Mouse (Mus musculus) erythroid progenitor cell, adult 5-6 weeks (primary cell): Measurements from ENCODE around the gene Cela3a. TPM values are rescaled to one million over a fixed set of nuclear protein-coding genes. Genes with fewer than 3 reads are reported as not detected.
"Not testable (repeated sequence)": the region's sequence is repeated elsewhere in the genome, so short reads cannot be mapped to it uniquely, and the experiment has no call there.

Experiments used
- ATAC-seq: replicated peaks from 2 replicates; pipeline ENCODE4 v1.8.0; 2016; ENCODE audit warnings: moderate number of reproducible peaks, mild to moderate bottlenecking, moderate TSS enrichment, inconsistent platforms; ENCODE audit not compliant: poor library complexity, low FRiP score, severe bottlenecking
- total RNA-seq, 2 experiments: library from RNA; stranded (forward) in 1 of 2; stranded (reverse) in 1 of 2; fragments of 150-400 nt in 1 of 2; fragments of 186-747, 209-891 nt in 1 of 2; gene quantifications; 2 replicates each; pipeline versions ENCODE4 v1.2.3 to v1.2.4; 2015 to 2017; ENCODE audit warnings: low replicate concordance in 2 of 2

Cela3a gene
- total RNA-seq (2015; ENCODE audit: low replicate concordance) (not detected in 2 replicates), total RNA-seq (2017; ENCODE audit: low replicate concordance) (not detected in 2 replicates)

GRCm38 (mm10) chr4:137409691-137410090 lies at the start of gene Cela3a:
Gene Cela3a (minus strand): TSS chr4:137409791.
- no peak for ATAC-seq

DNA sequence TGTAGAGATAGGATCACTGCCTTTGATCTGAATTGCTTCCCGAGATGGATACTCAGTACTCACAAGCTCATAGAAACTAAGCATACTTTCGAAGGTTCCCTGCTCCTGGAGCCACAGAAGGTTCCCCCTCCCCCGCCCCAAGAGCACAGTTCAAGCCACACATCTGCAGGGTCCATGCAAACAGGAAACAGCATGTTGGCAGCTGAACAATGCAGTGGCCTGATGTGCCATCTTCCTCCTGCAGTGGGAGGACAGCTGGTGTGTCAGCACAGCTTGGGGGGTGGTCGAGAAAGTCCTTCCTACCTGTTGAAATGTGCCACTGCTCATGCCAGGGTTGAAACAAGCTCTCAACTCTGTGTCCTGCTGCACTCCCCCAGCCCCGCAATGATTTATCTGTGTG lies 49.3 kb upstream of the Cela3a start:
- no peak for ATAC-seq

GRCm38 (mm10) chr4:137458310-137458709 lies 48.7 kb upstream of the Cela3a start:
- no peak for ATAC-seq

DNA sequence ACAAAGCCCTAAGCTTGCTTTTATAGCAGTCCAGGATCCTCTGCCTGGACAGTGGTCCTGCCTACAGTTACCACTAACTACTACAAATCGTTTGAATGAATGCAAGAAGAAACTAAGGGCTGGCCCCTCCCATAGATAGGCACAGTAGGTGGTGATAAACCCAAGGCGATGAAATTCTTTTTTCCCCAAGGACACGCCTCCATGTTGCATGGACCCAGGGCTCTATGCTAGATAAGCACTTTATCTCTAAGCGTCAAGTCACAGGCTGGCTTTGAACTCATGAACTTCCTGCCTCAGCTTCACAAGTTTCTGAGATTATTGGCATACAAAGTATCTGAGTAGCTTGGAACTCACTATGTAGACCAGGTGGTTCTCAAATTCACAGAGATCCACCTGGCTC lies 47.7 kb upstream of the Cela3a start:
- no peak for ATAC-seq

DNA sequence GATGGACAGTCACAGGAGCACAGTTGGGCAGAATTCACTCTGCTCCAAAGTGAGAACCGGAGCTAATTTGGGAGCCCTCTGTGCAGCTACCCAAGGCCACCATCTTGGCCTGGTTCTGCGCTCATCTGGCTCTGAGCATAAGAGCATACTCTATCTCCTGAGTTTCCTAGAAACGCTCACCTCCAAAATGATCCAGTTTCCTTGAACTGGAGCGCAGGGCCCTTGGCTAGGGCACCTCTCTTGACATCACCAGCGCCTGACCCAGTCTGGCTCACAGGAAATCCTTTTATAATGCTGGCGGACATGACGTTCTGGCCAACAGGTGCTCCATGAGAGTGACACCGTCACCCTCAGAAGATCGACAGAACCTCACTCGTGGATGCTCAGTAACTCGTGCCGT lies 47.0 kb upstream of the Cela3a start:
- no peak for ATAC-seq

GRCm38 (mm10) chr4:137454582-137454981 lies 45.0 kb upstream of the Cela3a start:
- ATAC-seq, result no peak

GRCm38 (mm10) chr4:137453234-137453767 lies 43.7 kb upstream of the Cela3a start, which contains the start of gene 1700013G24Rik:
Gene 1700013G24Rik (plus strand): TSS chr4:137453284.
- ATAC-seq, result no peak

DNA sequence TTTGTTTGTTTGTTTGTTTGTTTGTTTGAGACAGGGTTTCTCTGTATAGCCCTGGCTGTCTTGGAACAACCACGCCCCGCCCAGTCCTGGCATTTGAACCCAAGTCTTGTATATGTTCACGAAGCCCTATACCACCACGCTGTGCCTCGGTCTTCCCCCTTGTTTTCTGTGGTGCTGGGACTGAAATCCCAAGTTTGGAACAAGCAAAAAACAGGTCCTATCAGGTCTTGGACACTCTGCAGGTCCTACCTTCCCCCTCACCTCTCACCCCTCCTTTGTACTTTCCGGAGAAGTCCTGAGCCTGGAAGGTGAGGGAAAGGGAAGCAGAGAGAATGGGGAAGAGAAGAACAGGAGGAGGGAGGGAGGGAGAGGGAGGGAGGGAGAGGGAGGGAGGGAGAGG lies 42.6 kb upstream of the Cela3a start:
- no peak for ATAC-seq

DNA sequence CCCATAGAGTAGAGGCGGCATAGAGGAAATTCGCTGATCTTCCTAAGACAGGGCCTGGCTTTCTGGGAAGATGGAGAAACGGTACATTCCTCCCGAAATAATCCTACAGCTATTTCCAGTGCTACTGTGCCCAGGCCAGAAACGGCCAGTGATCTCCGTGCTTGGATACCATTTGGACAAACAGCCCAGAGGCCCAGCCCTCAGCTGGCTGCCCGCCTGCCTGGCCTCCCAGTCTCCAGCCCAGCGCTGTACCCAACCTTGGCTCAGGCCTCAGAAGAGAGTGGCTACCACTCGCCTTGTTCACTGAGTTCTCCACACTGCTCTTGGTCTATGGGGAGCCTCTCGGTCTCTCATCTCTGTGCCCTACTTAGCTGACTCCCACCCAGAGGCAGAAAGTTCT lies 40.1 kb upstream of the Cela3a start:
- ATAC-seq, result no peak

GRCm38 (mm10) chr4:137449132-137449531 lies 39.5 kb upstream of the Cela3a start:
- ATAC-seq, result no peak

- ATAC-seq, result no peak
Measured at GRCm38 (mm10) chr4:137448641-137449040, 39.0 kb upstream of the Cela3a start.

DNA sequence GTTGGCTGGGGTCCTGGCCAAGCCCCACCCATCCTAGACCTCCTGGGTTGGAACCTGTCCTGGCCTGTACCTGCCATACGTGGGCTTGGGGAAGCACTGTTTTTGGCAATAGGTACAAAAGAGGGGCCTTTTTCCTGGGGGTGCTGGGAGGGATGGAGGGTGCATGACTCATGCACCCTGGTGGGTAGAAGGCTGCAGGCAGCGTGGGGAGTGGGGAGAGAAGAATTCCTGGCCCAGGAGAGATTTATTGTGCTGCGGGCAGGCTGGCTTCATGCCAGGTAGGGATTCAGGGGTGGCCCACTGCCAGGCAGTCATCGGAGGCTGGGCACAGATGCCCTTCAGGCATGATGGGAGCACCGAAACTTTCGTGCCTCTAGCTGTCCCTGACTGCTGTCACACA lies 38.6 kb upstream of the Cela3a start:
- no peak for ATAC-seq

DNA sequence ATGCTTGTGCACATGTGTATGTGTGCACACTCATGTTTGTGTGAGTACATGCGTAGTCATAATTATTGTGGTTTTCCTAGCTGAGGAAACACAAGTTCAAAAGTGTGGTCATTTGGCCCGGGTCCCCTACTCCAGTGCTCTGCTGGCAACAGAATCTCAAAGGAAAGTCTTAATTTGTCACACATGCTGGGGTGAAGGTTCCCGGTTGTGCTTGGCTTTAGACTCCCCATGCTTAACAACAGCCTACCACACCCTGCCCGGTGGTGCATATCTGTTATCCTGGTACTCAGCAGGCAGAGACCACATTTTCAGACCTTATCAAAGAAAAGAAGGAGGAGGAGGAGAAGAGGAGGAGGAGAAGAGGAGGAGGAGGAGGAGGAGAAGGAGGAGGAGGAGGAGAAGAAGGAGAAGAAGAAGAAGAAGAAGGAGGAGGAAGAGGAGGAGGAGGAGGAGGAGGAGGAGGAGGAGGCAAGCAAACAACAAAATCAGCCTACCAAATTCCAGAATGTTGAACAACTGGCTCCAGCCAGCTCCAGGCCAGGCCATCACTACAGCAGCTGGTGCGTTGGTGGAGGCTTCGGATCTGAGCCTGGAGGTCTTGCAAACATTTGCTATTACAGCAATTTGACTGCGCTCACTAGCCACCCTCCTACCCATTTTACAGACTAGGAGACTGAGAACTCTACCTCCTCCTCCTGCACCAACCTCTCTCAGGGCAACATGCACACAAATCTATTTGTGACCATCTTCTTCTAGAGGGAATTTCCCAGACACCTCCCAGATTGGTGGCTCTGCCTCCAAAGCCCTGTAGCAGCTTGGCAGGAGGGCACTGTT lies 38.0 kb upstream of the Cela3a start:
- ATAC-seq, result peak; percentile 63

DNA sequence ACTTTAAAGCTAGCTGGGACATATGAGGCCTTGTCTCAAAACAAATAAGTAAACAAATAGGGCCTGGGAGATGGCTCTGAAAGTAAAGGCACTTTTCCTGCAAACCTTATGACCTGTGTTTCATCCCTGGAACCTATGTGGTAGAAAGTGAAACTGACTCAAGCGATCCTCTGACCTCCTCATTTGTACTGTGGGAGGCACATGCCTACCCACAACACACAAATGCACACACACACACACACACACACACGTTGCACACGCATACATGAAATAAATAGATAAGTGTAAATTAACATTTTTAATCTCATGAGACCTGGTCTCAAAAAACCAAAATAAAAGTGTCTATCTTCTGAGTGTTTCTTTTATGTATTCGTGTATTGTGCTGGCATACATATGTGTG lies 36.3 kb upstream of the Cela3a start:
- ATAC-seq, result no peak

GRCm38 (mm10) chr4:137443625-137444024 lies 34.0 kb upstream of the Cela3a start:
- peak; percentile 48 for ATAC-seq

- no peak for ATAC-seq
Measured at GRCm38 (mm10) chr4:137441332-137441731, 31.7 kb upstream of the Cela3a start.

DNA sequence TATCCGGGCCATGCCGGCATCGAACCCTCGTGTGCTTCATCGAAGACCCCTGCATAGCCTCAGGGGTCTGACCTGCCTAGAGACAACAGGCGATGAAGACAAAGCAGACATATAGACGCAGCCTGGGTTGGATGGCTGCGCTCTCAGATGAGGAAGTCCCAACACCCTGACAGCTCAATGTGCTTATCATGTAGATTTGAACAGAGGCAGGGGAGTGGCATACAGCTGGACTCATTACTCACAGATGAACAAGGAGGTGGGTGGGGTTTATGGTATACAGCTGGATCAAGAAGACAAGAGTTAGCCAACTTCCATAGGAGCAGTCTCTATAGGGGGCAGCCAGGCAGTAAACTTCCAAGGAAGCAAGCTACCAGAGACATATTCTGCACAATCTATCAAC lies 29.3 kb upstream of the Cela3a start:
- ATAC-seq, result peak; percentile 94

DNA sequence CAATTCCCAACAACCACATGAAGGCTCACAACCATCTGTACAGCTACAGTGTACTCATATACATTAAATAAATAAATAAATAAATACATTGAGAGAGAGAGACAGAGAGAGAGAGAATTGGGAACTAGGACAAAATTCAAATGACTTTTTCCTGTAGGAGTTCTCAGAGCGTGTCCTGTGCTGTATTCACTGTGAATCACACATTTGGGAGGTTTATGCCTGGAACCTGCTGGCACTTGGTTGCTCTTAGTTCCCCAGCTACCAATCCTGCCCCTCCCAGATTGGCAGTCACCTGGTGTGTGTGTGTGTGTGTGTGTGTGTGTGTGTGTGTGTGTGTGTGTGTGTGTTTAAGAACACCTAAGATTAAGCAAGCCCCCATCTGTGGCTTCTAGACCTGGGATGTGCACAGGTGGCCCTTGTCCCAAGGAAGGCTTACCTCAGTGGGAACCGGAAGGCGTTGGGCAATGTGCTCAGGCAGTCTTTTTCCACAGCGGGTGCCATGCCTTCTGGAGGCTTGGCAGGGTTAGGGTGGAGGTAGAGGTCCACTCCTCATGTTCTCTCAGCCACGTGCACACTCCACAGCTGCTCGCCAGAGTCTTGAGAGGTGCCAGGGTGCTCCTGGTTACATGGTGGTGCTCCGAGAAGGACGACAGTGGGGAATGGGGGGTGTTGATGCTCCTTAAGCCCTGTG lies 27.5 kb upstream of the Cela3a start:
- no peak for ATAC-seq

DNA sequence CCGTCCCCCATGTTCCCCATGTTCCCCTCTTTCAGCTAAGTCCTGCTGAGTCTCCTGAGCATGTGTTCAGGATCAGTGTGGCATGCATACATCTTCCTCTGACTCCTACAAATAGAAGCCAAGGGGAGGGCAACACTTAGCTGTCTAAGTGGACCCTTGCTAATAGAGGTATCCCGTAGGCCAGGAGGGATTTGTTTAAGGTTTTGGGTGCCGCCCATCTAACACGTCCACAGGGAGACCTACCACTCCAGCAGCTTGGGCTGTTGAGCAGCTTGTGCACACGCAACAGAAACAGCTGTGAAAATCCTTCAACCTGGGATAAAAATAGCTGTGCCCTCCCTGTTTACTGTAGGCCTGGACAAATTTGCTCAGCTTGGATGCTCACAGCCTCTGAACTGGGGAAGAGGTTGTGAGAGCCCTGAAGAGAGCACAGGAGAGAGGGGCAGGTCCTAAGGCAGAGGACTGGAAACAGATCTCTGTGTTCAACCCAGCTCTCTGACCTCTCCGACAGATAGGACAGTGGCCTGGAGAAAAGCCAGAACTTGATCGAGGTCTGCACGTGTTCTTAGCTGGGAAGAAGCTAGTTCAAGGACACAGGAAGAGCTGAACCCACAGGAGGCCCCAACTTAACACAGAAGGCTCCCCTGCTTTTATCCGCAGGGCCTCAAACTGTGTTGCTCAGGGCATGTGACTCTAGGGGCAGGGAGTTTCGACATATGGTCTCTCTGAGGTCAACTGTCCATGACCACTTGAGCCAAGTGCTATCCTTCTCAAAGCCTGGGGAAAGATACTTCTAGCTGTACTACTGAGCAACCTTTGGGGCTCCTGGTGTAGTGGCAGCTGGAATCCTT lies 23.3 kb upstream of the Cela3a start:
- ATAC-seq, result not testable (repeated sequence)

DNA sequence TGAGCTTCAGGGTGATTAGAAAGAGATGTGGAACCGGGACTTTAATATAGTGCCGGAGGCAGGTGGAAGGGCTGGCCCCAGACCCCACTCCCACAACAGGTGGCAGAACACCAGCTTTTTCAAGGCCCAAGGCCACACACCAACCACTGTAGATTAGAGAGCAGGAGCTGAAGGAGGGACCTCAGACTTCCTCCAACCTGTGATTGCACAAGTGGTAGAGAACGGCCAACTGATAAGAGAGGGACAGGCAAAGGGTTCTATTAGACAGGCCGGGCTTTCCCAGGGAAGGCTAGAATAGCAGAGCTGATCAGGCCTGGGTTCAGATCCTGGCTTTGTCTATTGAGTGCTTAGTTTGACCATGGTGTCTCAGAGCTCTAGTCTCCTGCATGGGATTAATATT lies 20.9 kb upstream of the Cela3a start, which contains the start of gene Cela3b:
Gene Cela3b, minus strand, starts transcription at position 39 of the 400 bp plus-strand sequence.
- no peak for ATAC-seq
